Mouse (Mus musculus): Measurements from ENCODE around the gene Znhit2.

Gene Znhit2

DNA sequence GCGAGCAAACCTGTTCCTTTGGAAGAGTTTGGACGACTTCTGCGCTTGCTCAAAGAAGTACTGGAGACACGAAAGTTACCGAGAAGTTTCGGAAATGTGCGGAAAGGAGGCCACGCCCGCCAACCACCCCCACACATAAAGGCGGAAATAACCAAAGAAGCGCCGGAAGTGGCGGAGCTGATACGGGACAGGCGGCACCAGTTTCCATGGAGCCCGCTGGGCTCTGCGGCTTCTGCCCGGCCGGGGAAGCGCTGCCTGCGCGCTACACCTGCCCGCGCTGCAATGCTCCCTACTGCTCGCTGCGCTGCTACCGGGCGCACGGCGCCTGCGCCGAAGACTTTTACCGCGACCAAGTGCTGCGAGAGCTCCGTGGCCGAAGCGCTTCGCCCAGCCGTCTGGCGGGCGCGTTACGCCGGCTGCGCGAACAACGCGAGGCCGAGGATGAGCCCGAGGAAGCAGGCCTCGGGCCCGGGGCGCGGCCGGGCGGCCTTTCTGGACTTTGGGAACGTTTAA, at the start of gene Znhit2:
TSS of gene Znhit2 (plus strand) at position 172 of the 513 bp plus-strand sequence.
- ChIA-PET POLR2A (interaction anchor here (0.6 to 47.9 kb wide), 64 partner anchors 2 to 1205 kb away, joined by 3 to 1520 read pairs (median 4); partner anchors contain the start of genes Cdca5 (in 4 of the 4), Zfpl1 (in 4 of the 4), Sac3d1 (in 3 of the 4) and Snx15 (in 3 of the 4)), CTCF (interaction anchor here in 3 of 4 experiments (0.5 to 2.1 kb wide), 11 partner anchors 9 to 209 kb away, joined by 3 to 11 read pairs (median 4); partner anchors contain the start of genes Capn1 (in 1 of the 3), Cdc42ep2 (in 1 of the 3), Cdca5 (in 1 of the 3) and Gpha2 (in 1 of the 3))

DNA sequence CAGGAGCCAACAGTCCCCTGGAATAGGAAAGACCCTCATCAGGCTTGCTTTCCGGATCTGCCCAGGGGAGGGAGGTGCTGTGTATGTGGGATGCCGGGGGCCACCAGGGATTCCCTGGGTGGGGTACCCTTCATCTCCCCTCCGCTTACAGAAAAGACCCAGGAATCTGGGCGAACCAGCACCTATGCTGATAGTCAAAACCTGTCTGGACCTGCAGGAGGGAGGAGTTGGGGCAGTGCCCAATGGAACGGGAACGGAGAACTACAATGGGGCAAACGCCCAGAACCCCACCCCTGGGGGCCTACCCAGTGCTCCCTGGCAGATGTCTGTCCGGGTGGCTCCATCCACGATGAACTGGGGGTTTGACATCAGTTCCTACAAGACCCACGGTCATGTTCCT, 47.3 kb upstream of the Znhit2 start:
- POLR2A ChIA-PET: interaction anchor here in 3 of 4 experiments (1.2 to 3.9 kb wide), 7 partner anchors 11 to 72 kb away, joined by 3 to 20 read pairs (median 6); partner anchors contain the start of genes Pola2 (in 1 of the 3) and Znhit2 (in 1 of the 3)
- CTCF ChIA-PET: interaction anchor here in 1 of 4 experiments (3.4 kb wide), 1 partner anchor 89 kb away, joined by 22 read pairs; the partner anchor contains the start of gene Cdc42ep2

DNA sequence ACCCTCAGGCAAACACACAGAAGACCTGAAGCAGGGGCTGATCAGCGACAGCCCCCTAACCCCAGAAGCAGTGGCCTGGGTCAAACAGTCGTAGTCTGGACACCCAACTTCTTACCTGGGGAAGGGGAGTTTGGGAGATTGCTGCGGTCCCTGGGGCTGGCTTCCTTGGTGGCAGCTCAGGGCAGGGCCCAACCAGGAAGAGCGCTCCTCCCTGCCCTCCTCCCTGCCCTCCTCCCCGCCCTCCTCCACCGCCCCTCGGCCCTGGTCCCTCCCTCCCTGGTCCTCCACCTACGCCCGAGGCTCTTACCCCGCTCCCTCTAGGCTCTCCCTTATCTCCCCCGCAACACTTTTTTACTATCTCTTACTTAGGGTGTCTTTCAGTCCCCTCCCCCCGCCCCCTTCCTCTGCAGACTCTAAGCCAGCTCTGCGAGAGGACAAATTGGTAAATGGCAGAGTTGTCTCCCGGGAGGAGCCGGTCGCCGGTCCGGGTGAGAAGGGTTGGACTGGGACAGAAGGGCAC, 45.9 kb upstream of the Znhit2 start:
- CTCF ChIA-PET: interaction anchor here (0.5 to 3.4 kb wide), 41 partner anchors 13 to 527 kb away, joined by 3 to 58 read pairs (median 4); partner anchors contain the start of genes Pola2 (in 4 of the 4), Cdc42ep2 (in 2 of the 4), Snx15 (in 2 of the 4) and Arl2 (in 1 of the 4)
- POLR2A ChIA-PET: interaction anchor here (0.5 to 4.7 kb wide), 116 partner anchors 7 to 816 kb away, joined by 3 to 23 read pairs (median 5); partner anchors contain the start of genes Syvn1 (in 4 of the 4), Cdc42ep2 (in 3 of the 4), Pola2 (in 3 of the 4) and Tm7sf2 (in 3 of the 4)

DNA sequence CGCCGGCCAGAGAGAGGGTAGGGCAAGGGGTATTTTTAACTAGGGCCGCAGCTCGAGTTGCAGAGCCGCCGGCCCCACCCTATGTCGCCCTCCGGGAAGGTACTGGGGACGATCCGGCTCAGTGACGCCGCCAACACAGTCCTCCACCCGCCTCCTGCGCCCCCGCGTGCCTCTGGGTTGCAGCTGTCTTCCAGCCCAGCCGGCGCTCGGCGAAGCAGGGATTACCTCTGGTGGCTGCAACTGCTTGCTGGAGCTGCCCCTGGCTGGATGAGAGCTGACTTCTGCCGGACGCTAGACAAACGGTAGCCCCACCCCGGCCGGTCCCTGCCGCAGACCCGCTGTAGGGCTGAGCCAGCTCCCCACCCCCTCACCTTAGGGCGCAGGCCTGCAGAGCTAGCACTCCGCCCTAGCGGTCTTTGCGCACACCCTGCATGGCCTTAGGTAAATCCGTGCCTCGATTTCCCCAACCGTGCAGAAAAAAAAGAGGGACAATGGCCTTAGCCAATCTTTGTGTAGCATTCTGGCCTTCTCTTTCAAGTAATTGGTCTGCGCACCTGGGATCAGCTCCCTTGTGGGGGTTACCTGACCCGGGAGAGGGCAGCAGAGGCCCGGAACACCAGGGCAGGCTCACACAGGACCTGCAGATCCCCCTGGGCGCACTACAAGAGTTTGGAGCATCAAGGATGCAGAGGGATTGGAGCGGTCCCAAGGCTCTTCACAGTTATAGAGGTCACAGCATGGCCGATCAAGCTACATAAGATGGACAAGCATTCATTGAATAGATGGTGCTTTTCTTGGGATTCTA, 45.3 kb upstream of the Znhit2 start, which contains the start of gene Capn1:
TSS of gene Capn1 (minus strand) at position 387 of the 805 bp plus-strand sequence.
- ChIA-PET CTCF (interaction anchor here (0.5 to 3.4 kb wide), 58 partner anchors 8 to 677 kb away, joined by 3 to 58 read pairs (median 4); partner anchors contain the start of genes Pola2 (in 4 of the 4), Arl2 (in 2 of the 4), Cdc42ep2 (in 2 of the 4) and Snx15 (in 2 of the 4)), POLR2A (interaction anchor here (0.5 to 4.7 kb wide), 128 partner anchors 8 to 591 kb away, joined by 3 to 23 read pairs (median 5); partner anchors contain the start of genes Syvn1 (in 4 of the 4), Cdc42ep2 (in 3 of the 4), Pola2 (in 3 of the 4) and Tm7sf2 (in 3 of the 4))

DNA sequence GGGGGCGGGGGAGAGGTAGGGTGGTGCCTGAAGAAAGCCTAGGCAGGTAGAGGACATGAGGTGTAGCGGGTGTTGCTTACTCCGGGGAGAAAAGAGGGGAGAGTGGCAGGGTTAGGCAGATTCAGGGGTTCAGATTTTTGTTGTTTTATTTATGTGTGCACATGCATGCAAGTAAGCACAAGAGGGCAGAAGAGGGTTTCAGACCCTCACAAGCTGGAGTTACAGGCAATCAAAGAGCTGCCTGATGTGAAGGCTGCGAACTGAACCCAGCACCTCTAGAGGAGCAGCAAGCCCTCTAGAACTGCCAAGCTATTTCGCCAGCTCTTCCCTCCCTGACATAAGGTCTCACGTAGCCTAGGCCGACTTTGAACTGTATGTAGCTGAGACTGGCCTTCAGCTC, 44.5 kb upstream of the Znhit2 start:
- CTCF ChIA-PET: interaction anchor here (0.6 to 3.4 kb wide), 40 partner anchors 9 to 317 kb away, joined by 3 to 58 read pairs (median 4); partner anchors contain the start of genes Pola2 (in 3 of the 4), Cdc42ep2 (in 2 of the 4), Snx15 (in 2 of the 4) and Arl2 (in 1 of the 4)
- POLR2A ChIA-PET: interaction anchor here (0.6 to 4.7 kb wide), 75 partner anchors 8 to 529 kb away, joined by 3 to 23 read pairs (median 6); partner anchors contain the start of genes Cdc42ep2 (in 3 of the 4), Pola2 (in 3 of the 4), Syvn1 (in 2 of the 4) and Tm7sf2 (in 2 of the 4)

DNA sequence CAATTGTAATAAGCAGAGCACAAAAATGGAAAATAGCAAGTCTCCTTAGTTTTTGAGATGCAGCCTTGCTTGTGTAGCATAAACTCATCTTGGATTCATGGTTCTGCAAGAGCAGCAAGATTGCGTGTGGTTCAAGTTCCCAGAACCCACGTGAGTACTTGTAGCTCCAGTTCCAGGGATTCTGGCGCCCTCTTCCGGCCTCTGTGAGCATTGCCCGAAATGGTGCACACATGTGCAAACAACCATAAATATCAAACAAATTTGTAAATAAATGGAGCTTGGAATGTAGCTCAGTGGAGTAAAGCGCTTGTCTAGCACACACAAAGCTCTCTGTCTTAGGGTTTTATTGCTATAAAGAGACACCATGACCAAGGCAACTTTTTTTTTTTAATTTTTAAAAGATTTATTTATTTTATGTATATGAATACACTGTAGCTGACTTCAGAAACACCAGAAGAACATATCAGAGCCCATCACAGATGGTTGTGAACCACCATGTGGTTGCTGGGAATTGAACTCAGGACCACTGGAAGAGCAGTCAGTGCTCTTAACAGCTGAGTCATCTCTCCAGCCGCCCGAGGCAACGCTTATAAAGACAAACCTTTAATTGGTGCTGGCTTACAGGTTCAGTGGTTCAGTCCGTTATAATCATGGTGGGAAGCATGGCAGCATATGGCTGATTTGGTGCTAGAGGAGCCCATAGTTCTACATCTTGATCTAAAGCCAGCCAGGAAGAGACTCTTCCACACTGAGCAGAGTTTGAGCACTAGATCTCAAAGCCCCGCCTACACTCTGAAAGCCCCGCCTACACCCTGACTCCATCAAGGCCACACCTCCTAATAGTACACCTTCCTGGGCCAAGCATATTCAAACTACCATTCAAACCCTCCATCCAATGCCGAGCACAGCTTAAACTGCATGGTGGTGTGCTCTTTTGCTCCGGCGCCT, 42.6 kb upstream of the Znhit2 start:
- ChIA-PET CTCF (interaction anchor here (0.5 to 2.7 kb wide), 53 partner anchors 9 to 1287 kb away, joined by 3 to 21 read pairs (median 4); partner anchors contain the start of genes Pola2 (in 3 of the 4), Cdc42ep2 (in 2 of the 4), Syvn1 (in 2 of the 4) and Men1 (in 1 of the 4)), POLR2A (interaction anchor here (0.6 to 4.7 kb wide), 104 partner anchors 9 to 457 kb away, joined by 3 to 39 read pairs (median 4); partner anchors contain the start of genes Pola2 (in 3 of the 4), Syvn1 (in 3 of the 4), Tm7sf2 (in 3 of the 4) and Arl2 (in 2 of the 4))

DNA sequence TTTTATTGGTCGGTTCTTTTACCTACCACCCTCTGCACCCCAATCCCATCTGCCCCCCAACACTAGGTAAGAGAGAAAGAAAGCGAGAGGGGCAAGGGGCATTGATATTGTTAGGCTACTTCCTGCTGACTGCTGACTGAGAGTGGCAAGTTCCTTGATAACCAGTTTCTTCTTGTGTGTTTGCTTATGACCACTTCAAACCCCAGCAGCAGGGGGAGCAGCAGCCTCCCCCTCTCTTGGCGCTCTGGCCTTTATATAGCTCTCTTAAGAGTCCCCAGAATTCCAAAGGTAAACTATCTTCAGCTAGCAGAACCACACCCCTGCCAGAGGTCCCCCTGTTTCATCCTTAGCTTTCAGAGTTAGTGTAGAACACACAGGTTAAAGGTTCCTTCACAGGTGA, 40.7 kb upstream of the Znhit2 start:
- POLR2A ChIA-PET: interaction anchor here (0.6 to 4.4 kb wide), 17 partner anchors 10 to 725 kb away, joined by 3 to 37 read pairs (median 4); partner anchors contain the start of genes Cdca5 (in 2 of the 4), Pola2 (in 2 of the 4), Zfpl1 (in 2 of the 4) and Sf3b2 (in 1 of the 4)
- CTCF ChIA-PET: interaction anchor here in 2 of 4 experiments (0.6 to 2.7 kb wide), 2 partner anchors 55 to 1371 kb away, joined by 3 to 21 read pairs; partner anchors contain the start of gene Pola2 (in 1 of the 2)

DNA sequence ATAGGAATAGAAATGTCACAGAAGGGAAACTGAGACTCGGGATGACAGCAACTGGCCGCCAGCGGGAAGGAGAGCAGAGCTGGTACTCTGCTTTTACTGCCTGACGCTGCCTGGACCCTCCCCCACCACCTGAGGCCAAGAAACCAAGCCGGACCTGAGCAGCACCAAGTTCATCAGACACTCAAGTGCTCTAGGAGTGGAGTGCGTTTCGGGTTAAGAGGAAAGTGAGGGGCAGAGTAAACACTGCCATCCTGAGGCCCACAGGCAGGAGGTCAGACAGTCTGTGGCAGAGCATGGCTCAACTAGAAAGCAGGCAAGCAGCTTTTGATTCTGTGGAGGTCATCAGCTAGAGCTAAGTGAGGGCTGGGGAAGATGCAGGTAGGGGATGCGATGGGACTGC, 37.9 kb upstream of the Znhit2 start:
- CTCF ChIA-PET: interaction anchor here in 3 of 4 experiments (0.5 to 1.1 kb wide), 4 partner anchors 44 to 203 kb away, joined by 3 to 5 read pairs (median 4); partner anchors contain the start of gene Gpha2 (in 1 of the 3)
- POLR2A ChIA-PET: interaction anchor here in 3 of 4 experiments (0.6 to 2.3 kb wide), 20 partner anchors 8 to 219 kb away, joined by 3 to 9 read pairs (median 4); partner anchors contain the start of genes Tm7sf2 (in 2 of the 3), Pola2 (in 1 of the 3), Snx15 (in 1 of the 3) and Syvn1 (in 1 of the 3)

DNA sequence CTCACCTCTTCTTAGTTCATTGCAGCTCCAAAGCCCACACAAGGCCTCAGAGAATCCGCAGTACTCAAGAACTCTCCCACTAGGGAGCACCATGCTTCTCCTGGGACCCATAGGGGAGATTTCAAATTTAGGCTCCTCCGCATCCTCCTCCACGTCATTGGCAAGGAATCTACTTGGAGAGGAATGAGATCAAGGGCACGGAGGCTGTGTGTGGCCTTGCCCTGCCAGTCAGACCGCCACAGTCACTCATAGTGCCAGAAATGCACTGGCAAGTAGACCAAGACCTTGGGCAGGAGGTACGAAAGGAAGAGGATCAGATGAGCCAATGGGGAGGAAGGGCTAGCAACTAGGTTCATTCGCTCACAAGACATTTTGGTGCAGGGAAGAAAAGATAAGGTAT, 37.1 kb upstream of the Znhit2 start:
- ChIA-PET POLR2A (interaction anchor here in 3 of 4 experiments (0.6 to 2.3 kb wide), 13 partner anchors 9 to 220 kb away, joined by 3 to 9 read pairs (median 3); partner anchors contain the start of genes Snx15 (in 1 of the 3), Syvn1 (in 1 of the 3) and Tm7sf2 (in 1 of the 3)), CTCF (interaction anchor here in 1 of 4 experiments (1.1 kb wide), 1 partner anchor 44 kb away, joined by 3 read pairs; no protein-coding TSS in a partner anchor)

DNA sequence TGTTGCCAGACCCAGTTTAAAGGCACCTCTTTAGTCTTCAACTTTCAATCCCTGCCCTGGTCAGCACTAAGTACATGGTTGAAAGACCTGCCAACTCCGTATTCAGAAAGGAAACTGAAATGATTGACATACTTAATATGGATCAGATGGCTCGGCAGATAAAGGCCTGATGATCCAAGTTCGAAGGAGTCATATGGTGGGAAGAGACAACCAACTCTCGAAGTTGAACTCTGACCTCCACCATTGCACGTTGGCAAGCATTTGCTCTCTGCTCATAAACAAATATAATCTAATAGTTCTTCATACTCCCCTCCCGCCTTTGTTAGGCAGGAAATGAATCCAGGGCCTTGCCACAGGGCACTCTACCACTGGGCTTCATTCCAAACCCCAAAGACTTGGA, 32.0 kb upstream of the Znhit2 start:
- CTCF ChIA-PET: interaction anchor here (0.6 to 2.2 kb wide), 11 partner anchors 11 to 1089 kb away, joined by 3 to 7 read pairs (median 5); partner anchors contain the start of genes Snx15 (in 1 of the 4) and Syvn1 (in 1 of the 4)

DNA sequence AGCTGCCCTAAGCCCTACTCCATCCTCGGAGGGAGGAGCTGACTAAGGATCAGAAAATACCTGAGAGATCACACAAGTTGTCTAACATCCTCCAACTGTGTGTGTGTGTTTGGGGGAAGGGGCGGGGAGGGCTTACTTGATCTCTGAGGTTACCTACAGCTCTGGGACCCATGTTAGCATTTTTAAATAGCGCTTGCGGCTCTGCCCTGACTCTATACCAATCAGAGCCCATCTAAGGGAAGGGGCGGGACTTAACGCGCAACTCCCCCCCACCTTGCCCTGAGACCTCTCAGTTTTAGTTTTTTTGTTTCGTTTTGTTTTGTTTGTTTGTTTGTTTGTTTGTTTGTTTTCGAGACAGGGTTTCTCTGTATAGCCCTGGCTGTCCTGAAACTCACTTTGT, 31.6 kb upstream of the Znhit2 start:
- CTCF ChIA-PET: interaction anchor here (0.6 to 2.2 kb wide), 16 partner anchors 11 to 1088 kb away, joined by 3 to 10 read pairs (median 5); partner anchors contain the start of genes Capn1 (in 2 of the 4), Snx15 (in 1 of the 4) and Syvn1 (in 1 of the 4)
- POLR2A ChIA-PET: interaction anchor here (0.6 to 3.2 kb wide), 35 partner anchors 8 to 1239 kb away, joined by 3 to 37 read pairs (median 3); partner anchors contain the start of genes Capn1 (in 3 of the 4), Cdca5 (in 2 of the 4), Snx15 (in 2 of the 4) and Syvn1 (in 2 of the 4)

More for the DNA sequence above, 32.0 kb upstream of the Znhit2 start:
- POLR2A ChIA-PET: interaction anchor here in 3 of 4 experiments (0.6 to 3.2 kb wide), 20 partner anchors 9 to 1239 kb away, joined by 3 to 37 read pairs (median 4); partner anchors contain the start of genes Capn1 (in 3 of the 3), Cdca5 (in 2 of the 3), Zfpl1 (in 2 of the 3) and Znhit2 (in 2 of the 3)

DNA sequence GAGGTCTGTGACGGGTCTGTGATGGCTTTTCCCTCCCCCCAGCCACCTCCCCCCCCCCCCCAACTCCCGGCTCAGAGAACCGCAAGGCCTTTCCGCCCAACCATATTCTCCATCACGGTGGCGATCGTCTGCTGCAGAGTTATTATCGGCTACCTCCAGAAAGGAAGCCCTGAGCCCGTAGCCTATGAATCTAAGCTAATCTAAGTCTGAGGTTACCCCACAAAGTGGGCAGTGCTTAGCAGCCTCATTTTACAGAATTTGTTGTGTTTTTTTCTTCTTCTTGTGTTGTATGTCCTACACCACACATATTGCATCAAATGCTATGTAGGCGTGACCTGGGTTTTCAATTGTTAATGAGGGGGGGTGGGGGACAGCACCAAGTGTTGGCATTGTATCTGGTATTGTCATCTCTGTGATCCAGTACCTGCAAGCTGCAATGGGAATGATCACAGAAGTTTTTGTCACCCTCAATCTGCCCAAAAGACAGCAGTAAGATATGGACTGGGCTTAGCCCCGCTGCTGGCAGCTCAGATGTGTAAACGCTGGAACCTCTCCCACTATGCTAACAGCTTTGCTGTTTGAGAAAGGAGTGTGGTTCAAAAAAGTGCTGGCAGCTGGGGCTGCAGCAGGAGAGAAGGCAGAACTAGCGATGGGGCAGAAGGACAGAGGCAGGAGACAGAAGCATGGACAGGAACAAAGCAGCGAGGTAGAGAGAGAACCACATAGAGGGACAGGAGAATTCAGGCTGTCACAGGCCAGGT, 30.3 kb upstream of the Znhit2 start:
- POLR2A ChIA-PET: interaction anchor here in 3 of 4 experiments (0.5 to 3.2 kb wide), 28 partner anchors 7 to 343 kb away, joined by 3 to 37 read pairs (median 6); partner anchors contain the start of genes Capn1 (in 3 of the 3), Cdca5 (in 2 of the 3), Syvn1 (in 2 of the 3) and Zfpl1 (in 2 of the 3)
- CTCF ChIA-PET: interaction anchor here in 2 of 4 experiments (0.5 to 2.2 kb wide), 9 partner anchors 12 to 365 kb away, joined by 3 to 15 read pairs (median 7); partner anchors contain the start of gene Capn1 (in 1 of the 2)

DNA sequence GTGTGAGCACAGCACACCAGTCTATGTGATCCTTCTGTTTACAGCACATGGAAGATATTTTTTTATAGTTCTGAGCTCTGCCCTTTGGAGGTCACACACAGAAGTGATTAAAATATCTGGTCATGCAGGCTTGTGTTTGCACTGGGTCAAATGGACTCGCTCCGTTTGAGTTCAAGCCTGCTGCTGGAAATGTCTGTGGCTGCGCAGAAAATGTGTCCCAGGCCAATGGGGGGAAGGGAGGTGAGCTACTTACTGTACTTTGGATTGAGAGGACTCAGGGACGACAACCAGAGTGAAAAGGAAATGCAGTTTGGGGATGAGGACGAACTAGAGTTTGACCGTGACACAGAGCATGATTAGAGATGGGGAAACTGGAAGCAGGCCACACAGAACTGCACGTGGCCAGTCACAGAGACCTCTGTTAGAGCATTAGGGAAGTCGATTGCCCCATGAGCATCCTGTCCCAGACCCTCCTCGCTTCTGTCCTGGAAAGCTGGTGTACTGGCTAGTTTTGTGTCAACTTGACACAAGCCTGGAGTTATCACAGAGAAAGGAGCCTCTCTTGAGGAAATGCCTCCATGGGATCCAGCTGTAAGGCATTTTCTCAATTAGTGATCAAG, 24.9 kb upstream of the Znhit2 start:
- POLR2A ChIA-PET: interaction anchor here in 3 of 4 experiments (0.6 to 47.9 kb wide), 13 partner anchors 10 to 171 kb away, joined by 3 to 1520 read pairs (median 4); partner anchors contain the start of genes Syvn1 (in 3 of the 3), Znhit2 (in 2 of the 3), AC131692.1 (in 1 of the 3) and Capn1 (in 1 of the 3)
- CTCF ChIA-PET: interaction anchor here in 3 of 4 experiments (0.7 to 2.8 kb wide), 4 partner anchors 20 to 249 kb away, joined by 4 to 12 read pairs (median 5); partner anchors contain the start of gene Capn1 (in 1 of the 3)

Data from embryonic stem cell, embryonic (primary cell).